Mouse (Mus musculus): ENCODE measurements around the gene Nop58.

DNA sequence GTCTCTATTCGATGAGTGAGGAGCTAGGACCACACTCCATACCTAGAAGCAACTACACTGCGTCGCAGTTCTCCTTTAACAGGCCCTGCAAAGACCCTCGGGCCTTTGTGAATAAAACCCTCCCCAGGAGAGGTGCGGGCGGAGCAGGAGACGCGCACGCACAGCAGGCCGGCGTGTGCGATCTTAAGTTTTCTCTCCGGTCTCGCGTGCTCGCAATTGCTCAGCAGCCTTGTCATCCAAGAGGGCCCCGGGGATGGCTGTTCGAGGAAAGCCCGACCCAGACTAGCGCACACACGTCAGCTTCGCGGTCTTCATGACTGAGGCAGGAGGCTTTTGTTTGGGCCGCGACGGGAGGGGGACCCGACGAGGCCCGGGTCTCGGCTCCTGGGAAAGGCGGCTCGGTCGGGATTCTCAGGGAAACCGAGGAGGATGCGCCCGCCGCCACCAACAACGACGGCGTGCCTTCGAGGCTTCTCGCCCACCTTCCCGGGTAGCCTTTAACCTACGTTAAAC, 77.9 kb downstream of the Nop58 start:
- TF ChIP-seq CTCF (IDR thresholded peaks at IDR 0.05; ENCODE audit: low read depth, low read length) (no peak), POLR2A (IDR thresholded peaks at IDR 0.05; ENCODE audit: extremely low read depth, insufficient read depth, low read length) (no peak)

Measured in liver, adult 2 months (tissue).